Mouse (Mus musculus) heart, embryonic 11.5 days (tissue): ENCODE measurements around the gene Pafah1b1. TPM values are rescaled to one million over a fixed set of nuclear protein-coding genes. Genes with fewer than 3 reads are reported as not detected.

Experiments used
- ATAC-seq: fragments of 200-750 bp; cut with Nextera tagmentation; replicated peaks from 2 replicates; pipeline ENCODE4 v1.8.0; 2017; ENCODE audit warnings: moderate library complexity; ENCODE audit not compliant: insufficient number of reproducible peaks, low FRiP score, low TSS enrichment
- H3K27ac ChIP-seq: fragments of 300-500 bp; sonication (generic); 2 replicates; pipeline ENCODE4 v1.5.1; 2014; ENCODE audit warnings: mild to moderate bottlenecking, low read depth, low read length
- H3K27me3 ChIP-seq: fragments of 300-500 bp; sonication (generic); 2 replicates; pipeline ENCODE4 v1.6.1; 2014; ENCODE audit warnings: mild to moderate bottlenecking, low read length, mixed read lengths; ENCODE audit not compliant: control insufficient read depth, insufficient read depth
- H3K36me3 ChIP-seq: fragments of 300-500 bp; sonication (generic); 2 replicates; pipeline ENCODE4 v1.6.1; 2014; ENCODE audit warnings: mild to moderate bottlenecking, low read length, moderate library complexity, mixed read lengths; ENCODE audit not compliant: control insufficient read depth, insufficient read depth
- H3K4me1 ChIP-seq: fragments of 300-500 bp; sonication (generic); 2 replicates; pipeline ENCODE4 v1.6.1; 2014; ENCODE audit warnings: low read length; ENCODE audit not compliant: control insufficient read depth, insufficient read depth
- H3K4me2 ChIP-seq: fragments of 300-500 bp; sonication (generic); 2 replicates; pipeline ENCODE4 v1.6.1; 2014; ENCODE audit warnings: mild to moderate bottlenecking, moderate library complexity
- H3K4me3 ChIP-seq: fragments of 300-500 bp; sonication (generic); 2 replicates; pipeline ENCODE4 v1.5.1; 2014; ENCODE audit warnings: low read depth, low read length
- H3K9ac ChIP-seq: fragments of 300-500 bp; sonication (generic); 2 replicates; pipeline ENCODE4 v1.6.1; 2014; ENCODE audit warnings: mild to moderate bottlenecking, low read depth, low read length, moderate library complexity
- H3K9me3 ChIP-seq: fragments of 300-500 bp; sonication (generic); replicated peaks from 2 replicates; pipeline ENCODE4 v1.6.1; 2016; ENCODE audit warnings: low read length; ENCODE audit not compliant: control insufficient read depth
- WGBS: fragments of 180-500 bp; shearing (Covaris S2); extraction: QIAGEN DNeasy Blood & Tissue Kit; methylation state at CpG from one replicate; pipeline ENCODE4 v1.1.7; 2014; ENCODE audit not compliant: insufficient replicate concordance; 5-methylcytosine and 5-hydroxymethylcytosine counted together
- polyA plus RNA-seq: library from polyadenylated mRNA; unstranded; fragments of >200 nt; fragmentation: Nextera tagmentation; extraction: Ambion mirVana; gene quantifications from 2 replicates; pipeline ENCODE4 v1.2.1, GENCODE M21; 2014

Gene Pafah1b1
- polyA plus RNA-seq, 1 experiment from 2014 or later, result 79.6 TPM

GRCm38 (mm10) chr11:74649647-74650551 is 74.6 kb downstream of the Pafah1b1 start:
- peak overlapping the region; percentile 87 for H3K27ac ChIP-seq
- H3K4me3 ChIP-seq, result peak overlapping the region; percentile 81
- peaks cover 52% of the 10 kb centered on the region for H3K4me1 ChIP-seq
- no peaks in the 10 kb centered on the region for H3K36me3 ChIP-seq
- peak; percentile 29 for ATAC-seq
- no peaks in the 10 kb centered on the region for H3K9me3 ChIP-seq
- no peaks in the 10 kb centered on the region for H3K27me3 ChIP-seq
- H3K9ac ChIP-seq, result peak overlapping the region; percentile 91
- peak overlapping the region; percentile 85 for H3K4me2 ChIP-seq
- WGBS, result 1% methylated on average over 49 of the region's 53 CpGs

- WGBS, result under 1% methylated on average over 57 of the region's 58 CpGs
- H3K9ac ChIP-seq, result peak within 1 kb of the TSS; percentile 91
Measured at GRCm38 (mm10) chr11:74649095-74649646, 75.3 kb downstream of the Pafah1b1 start, which contains the start of gene Cluh. Gene Cluh, plus strand, starts transcription at chr11:74649495.

GRCm38 (mm10) chr11:74648676-74649075 is 75.8 kb downstream of the Pafah1b1 start:
- no peak for ATAC-seq
- peak overlapping the region; percentile 87 for H3K27ac ChIP-seq
- H3K9ac ChIP-seq, result peak overlapping the region; percentile 91
- H3K4me2 ChIP-seq, result peak overlapping the region; percentile 85
- 11% methylated on average over 1 of the region's 1 CpGs for WGBS
- peaks cover 40% of the 10 kb centered on the region for H3K4me1 ChIP-seq
- peak overlapping the region; percentile 81 for H3K4me3 ChIP-seq
- H3K36me3 ChIP-seq, result no peaks in the 10 kb centered on the region
- H3K9me3 ChIP-seq, result no peaks in the 10 kb centered on the region
- H3K27me3 ChIP-seq, result no peaks in the 10 kb centered on the region

More at GRCm38 (mm10) chr11:74649095-74649646, 75.3 kb downstream of the Pafah1b1 start, which contains the start of gene Cluh:
- no peaks in the 10 kb centered on the region for H3K27me3 ChIP-seq
- ATAC-seq, result peak; percentile 91
- H3K36me3 ChIP-seq, result no peaks in the 10 kb centered on the region
- H3K9me3 ChIP-seq, result no peaks in the 10 kb centered on the region
- peak within 1 kb of the TSS; percentile 81 for H3K4me3 ChIP-seq
- peak within 1 kb of the TSS; percentile 85 for H3K4me2 ChIP-seq
- peak within 1 kb of the TSS; percentile 87 for H3K27ac ChIP-seq
- H3K4me1 ChIP-seq, result peaks cover 45% of the 10 kb centered on the region

DNA sequence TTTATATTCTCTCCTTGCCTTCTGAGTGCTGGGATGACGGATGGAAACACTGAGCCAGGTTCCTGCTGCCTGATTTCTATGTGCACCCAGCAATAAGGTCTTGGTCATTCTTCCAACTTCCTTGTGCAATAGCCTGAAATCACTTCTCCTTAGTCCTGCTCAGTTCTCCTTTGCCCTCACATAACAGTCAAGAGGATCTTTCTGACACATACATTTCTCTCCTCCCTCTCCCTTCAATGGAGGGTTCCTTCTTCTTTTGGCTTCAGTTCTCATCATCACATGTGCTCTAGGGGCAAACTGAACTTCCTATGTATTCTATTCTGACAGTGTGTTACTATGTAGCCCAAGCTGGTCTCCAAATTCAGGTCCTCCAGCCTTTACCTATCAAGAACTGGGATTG is 76.5 kb downstream of the Pafah1b1 start:
- Histone ChIP-seq H3K4me3 (no peak overlapping the region), H3K27ac (no peak overlapping the region)
- 91% methylated on average over 1 of the region's 1 CpGs for WGBS

GRCm38 (mm10) chr11:74639628-74640027 is 84.8 kb downstream of the Pafah1b1 start:
- no peak overlapping the region for H3K4me2 ChIP-seq
- no peaks in the 10 kb centered on the region for H3K36me3 ChIP-seq
- H3K4me3 ChIP-seq, result no peak overlapping the region
- peaks cover 15% of the 10 kb centered on the region for H3K4me1 ChIP-seq
- H3K27me3 ChIP-seq, result peaks cover 13% of the 10 kb centered on the region; the same call in 1 of the 2 replicates
- WGBS, result 60% methylated on average over 1 of the region's 1 CpGs
- H3K9me3 ChIP-seq, result no peaks in the 10 kb centered on the region
- no peak overlapping the region for H3K9ac ChIP-seq
- H3K27ac ChIP-seq, result no peak overlapping the region
- ATAC-seq, result no peak

More for the DNA sequence above, 76.5 kb downstream of the Pafah1b1 start:
- Histone ChIP-seq H3K36me3 (no peaks in the 10 kb centered on the region), H3K4me2 (no peak overlapping the region), H3K4me1 (peaks cover 33% of the 10 kb centered on the region), H3K9me3 (no peaks in the 10 kb centered on the region), H3K9ac (no peak overlapping the region), H3K27me3 (no peaks in the 10 kb centered on the region)
- no peak for ATAC-seq

- H3K27ac ChIP-seq, result peak overlapping the region; percentile 75
- WGBS, result 5% methylated on average over 9 of the region's 9 CpGs
- peak; percentile 24; the same call in 1 of the 2 replicates for ATAC-seq
- peak overlapping the region; percentile 94 for H3K4me2 ChIP-seq
- peaks cover 15% of the 10 kb centered on the region for H3K4me1 ChIP-seq
- peaks cover 13% of the 10 kb centered on the region; the same call in 1 of the 2 replicates for H3K27me3 ChIP-seq
- H3K9ac ChIP-seq, result peak overlapping the region; percentile 83
- no peaks in the 10 kb centered on the region for H3K9me3 ChIP-seq
- no peaks in the 10 kb centered on the region for H3K36me3 ChIP-seq
- H3K4me3 ChIP-seq, result peak overlapping the region; percentile 78
Measured at GRCm38 (mm10) chr11:74638791-74639411, 85.6 kb downstream of the Pafah1b1 start.

- peaks cover 13% of the 10 kb centered on the region; the same call in 1 of the 2 replicates for H3K27me3 ChIP-seq
- 3% methylated on average over 73 of the region's 86 CpGs for WGBS
- no peaks in the 10 kb centered on the region for H3K36me3 ChIP-seq
- peak overlapping the region; percentile 83 for H3K9ac ChIP-seq
- peaks cover 15% of the 10 kb centered on the region for H3K4me1 ChIP-seq
- H3K4me2 ChIP-seq, result peak overlapping the region; percentile 94
- H3K27ac ChIP-seq, result peak overlapping the region; percentile 75
- no peaks in the 10 kb centered on the region for H3K9me3 ChIP-seq
- peak; percentile 82 for ATAC-seq
- H3K4me3 ChIP-seq, result peak overlapping the region; percentile 78
Measured at GRCm38 (mm10) chr11:74637971-74638790, 86.3 kb downstream of the Pafah1b1 start.
